Mouse (Mus musculus): ENCODE data around the gene Mcfd2. TPM values are rescaled to one million over a fixed set of nuclear protein-coding genes. Genes with fewer than 3 reads are reported as not detected.

Gene Mcfd2
- polyA plus RNA-seq, 1 experiment: 62.1 TPM

- H3K27ac ChIP-seq (ENCODE audit: insufficient read depth, low read length): no peak overlapping the region
- H3K4me3 ChIP-seq (ENCODE audit: insufficient read depth, low read length): no peak overlapping the region
- no peaks in the 10 kb centered on the region for H3K4me1 ChIP-seq (ENCODE audit: control insufficient read depth, insufficient read depth, low read length)
- TF ChIP-seq CTCF (IDR thresholded peaks at IDR 0.05; ENCODE audit: extremely low read depth, insufficient read depth, low read length): no peak
- no peak for TF ChIP-seq POLR2A (IDR thresholded peaks at IDR 0.05; ENCODE audit: extremely low read depth, insufficient read depth, low read length)
These were observed 46.3 kb downstream of the Mcfd2 start for GRCm38 (mm10) chr17:87219456-87219855.

DNA sequence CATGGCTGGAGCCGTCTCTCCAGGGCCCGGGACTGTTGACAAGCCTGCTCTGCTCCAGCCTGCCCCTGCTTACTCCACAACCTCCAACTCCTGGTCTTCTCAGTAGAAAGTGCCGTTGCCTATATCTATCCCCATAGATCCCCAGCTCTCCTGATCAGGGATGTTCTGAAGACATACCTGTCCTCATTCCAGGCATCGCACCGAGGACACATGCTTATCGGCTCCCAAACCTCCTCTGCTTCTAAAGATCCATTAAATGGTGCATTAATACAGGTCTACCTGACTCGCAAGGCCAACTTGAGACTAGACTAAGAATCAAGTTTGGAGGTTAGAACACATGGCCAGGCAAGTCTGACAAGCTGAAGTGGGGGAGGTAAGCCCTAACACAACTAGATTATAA, 51.2 kb downstream of the Mcfd2 start:
- Histone ChIP-seq H3K27ac (ENCODE audit: insufficient read depth, low read length) (no peak overlapping the region), H3K4me1 (ENCODE audit: control insufficient read depth, insufficient read depth, low read length) (no peaks in the 10 kb centered on the region), H3K4me3 (ENCODE audit: insufficient read depth, low read length) (no peak overlapping the region)
- no peak for TF ChIP-seq CTCF (IDR thresholded peaks at IDR 0.05; ENCODE audit: extremely low read depth, insufficient read depth, low read length)
- no peak for TF ChIP-seq POLR2A (IDR thresholded peaks at IDR 0.05; ENCODE audit: extremely low read depth, insufficient read depth, low read length)

GRCm38 (mm10) chr17:87210525-87210924, 55.2 kb downstream of the Mcfd2 start:
- Histone ChIP-seq H3K4me3 (ENCODE audit: insufficient read depth, low read length) (no peak overlapping the region), H3K4me1 (ENCODE audit: control insufficient read depth, insufficient read depth, low read length) (no peaks in the 10 kb centered on the region), H3K27ac (ENCODE audit: insufficient read depth, low read length) (no peak overlapping the region)
- TF ChIP-seq CTCF (IDR thresholded peaks at IDR 0.05; ENCODE audit: extremely low read depth, insufficient read depth, low read length): no peak
- TF ChIP-seq POLR2A (IDR thresholded peaks at IDR 0.05; ENCODE audit: extremely low read depth, insufficient read depth, low read length): no peak

DNA sequence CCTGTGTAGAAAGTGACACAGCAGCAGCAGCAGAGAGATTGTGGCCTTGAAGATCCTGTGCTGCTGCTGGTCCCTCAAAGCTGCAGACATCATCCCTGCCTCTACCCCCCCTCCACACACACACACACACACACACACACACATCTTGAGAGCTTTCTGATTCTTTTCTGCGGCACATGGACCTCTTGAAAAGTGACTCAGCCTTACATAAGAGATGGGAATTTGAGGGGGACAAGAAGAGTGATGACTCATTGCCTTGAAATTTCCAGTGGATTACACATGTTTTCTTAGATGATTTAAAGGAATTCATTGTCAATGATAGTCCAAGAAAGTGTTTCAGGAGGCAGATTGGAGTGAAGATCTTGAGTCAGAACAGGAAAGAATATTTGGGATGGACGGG, 58.9 kb downstream of the Mcfd2 start:
- no peak overlapping the region for H3K27ac ChIP-seq (ENCODE audit: insufficient read depth, low read length)
- TF ChIP-seq CTCF (IDR thresholded peaks at IDR 0.05; ENCODE audit: extremely low read depth, insufficient read depth, low read length): no peak
- TF ChIP-seq POLR2A (IDR thresholded peaks at IDR 0.05; ENCODE audit: extremely low read depth, insufficient read depth, low read length): no peak

More for the DNA sequence above, 58.9 kb downstream of the Mcfd2 start:
- H3K4me1 ChIP-seq (ENCODE audit: control insufficient read depth, insufficient read depth, low read length): no peaks in the 10 kb centered on the region
- H3K4me3 ChIP-seq (ENCODE audit: insufficient read depth, low read length): no peak overlapping the region

Other genes starting within 250 kb of the Mcfd2 start
- gene Pigf, start 240.5 kb downstream of the Mcfd2 start, polyA plus RNA-seq (2012; rRNA removed): 14.2 and 14.6 TPM in 2 replicates
- 75.7 and 84.8 TPM in 2 replicates for gene Cript, start 240.4 kb downstream of the Mcfd2 start, polyA plus RNA-seq (2012; rRNA removed)
- gene Socs5, start 158.3 kb downstream of the Mcfd2 start, polyA plus RNA-seq (2012; rRNA removed): 64.1 and 64.8 TPM in 2 replicates
- 11.3 and 12.2 TPM in 2 replicates for gene Ttc7, start 17.0 kb upstream of the Mcfd2 start, polyA plus RNA-seq (2012; rRNA removed)
- not detected in 2 replicates for gene Stpg4, start 161.8 kb upstream of the Mcfd2 start, polyA plus RNA-seq (2012; rRNA removed)
- 2,529 and 2,563 TPM in 2 replicates for gene Calm2, start 181.0 kb upstream of the Mcfd2 start, polyA plus RNA-seq (2012; rRNA removed)

Measured in cortical plate, adult 2 months (tissue).